Mouse (Mus musculus): ENCODE data around the gene Tnfrsf19. TPM values are rescaled to one million over a fixed set of nuclear protein-coding genes. Genes with fewer than 3 reads are reported as not detected.

Tnfrsf19 gene
- total RNA-seq, 1 experiment: 13.2 TPM

GRCm38 (mm10) chr14:61044316-61044715 is 2.0 kb downstream of the Tnfrsf19 start:
- TF ChIP-seq MAFK (IDR thresholded peaks at IDR 0.05; ENCODE audit: insufficient read depth, low read depth, low read length): no peak
- TF ChIP-seq ZC3H11A (IDR thresholded peaks at IDR 0.05; ENCODE audit: borderline replicate concordance, low read depth, low read length): no peak
- no peak for TF ChIP-seq HCFC1 (IDR thresholded peaks at IDR 0.05; ENCODE audit: borderline replicate concordance, insufficient read depth, low read length)
- no peak for TF ChIP-seq ZNF384 (IDR thresholded peaks at IDR 0.05; ENCODE audit: low read depth, low read length)
- TF ChIP-seq CHD2 (IDR thresholded peaks at IDR 0.05; ENCODE audit: low read depth, low read length): no peak
- Histone ChIP-seq H3K9me3 (ENCODE audit: control insufficient read depth, insufficient read depth, low read depth, low read length) (no peaks in the 10 kb centered on the region), H3K27ac (ENCODE audit: insufficient read depth, low read depth, low read length, poor library complexity, severe bottlenecking) (no peak overlapping the region), H3K9ac (ENCODE audit: insufficient read depth, low read depth, low read length, poor library complexity, severe bottlenecking) (no peak overlapping the region), H3K36me3 (ENCODE audit: control insufficient read depth, insufficient read depth, low read length, poor library complexity, severe bottlenecking) (no peaks in the 10 kb centered on the region), H3K4me1 (ENCODE audit: control insufficient read depth in 2 of 2, insufficient read depth in 2 of 2, low read length in 2 of 2, poor library complexity in 1 of 2) (peaks cover 2 to 7% of the 10 kb centered on the region in 2 experiments; a peak in 3 of 4 replicates), H3K4me3 (ENCODE audit: insufficient read depth in 1 of 2, low read depth in 1 of 2, low read length in 2 of 2, poor library complexity in 1 of 2, severe bottlenecking in 1 of 2) (no peak overlapping the region)
- no peak for DNase-seq (ENCODE audit: low read depth, low spot score)
- in situ Hi-C loops (cut with MboI; ENCODE audit: low sequenced_read_pairs in 2 of 2, unreplicated experiment in 2 of 2): no loop called here

GRCm38 (mm10) chr14:61043511-61044310 is 2.6 kb downstream of the Tnfrsf19 start:
- H3K36me3 ChIP-seq (ENCODE audit: control insufficient read depth, insufficient read depth, low read length, poor library complexity, severe bottlenecking): no peaks in the 10 kb centered on the region
- peaks cover 2 to 7% of the 10 kb centered on the region in 2 experiments; a peak in 3 of 4 replicates for H3K4me1 ChIP-seq (ENCODE audit: control insufficient read depth in 2 of 2, insufficient read depth in 2 of 2, low read length in 2 of 2, poor library complexity in 1 of 2)
- no peak for DNase-seq (ENCODE audit: low read depth, low spot score)
- no peaks in the 10 kb centered on the region for H3K9me3 ChIP-seq (ENCODE audit: control insufficient read depth, insufficient read depth, low read depth, low read length)
- no peak overlapping the region for H3K4me3 ChIP-seq (ENCODE audit: insufficient read depth in 1 of 2, low read depth in 1 of 2, low read length in 2 of 2, poor library complexity in 1 of 2, severe bottlenecking in 1 of 2)
- no peak overlapping the region for H3K27ac ChIP-seq (ENCODE audit: insufficient read depth, low read depth, low read length, poor library complexity, severe bottlenecking)
- TF ChIP-seq CHD2 (IDR thresholded peaks at IDR 0.05; ENCODE audit: low read depth, low read length): no peak
- TF ChIP-seq MAFK (IDR thresholded peaks at IDR 0.05; ENCODE audit: insufficient read depth, low read depth, low read length): no peak
- TF ChIP-seq ZNF384 (IDR thresholded peaks at IDR 0.05; ENCODE audit: low read depth, low read length): no peak
- TF ChIP-seq HCFC1 (IDR thresholded peaks at IDR 0.05; ENCODE audit: borderline replicate concordance, insufficient read depth, low read length): no peak
- TF ChIP-seq ZC3H11A (IDR thresholded peaks at IDR 0.05; ENCODE audit: borderline replicate concordance, low read depth, low read length): no peak
- no peak overlapping the region for H3K9ac ChIP-seq (ENCODE audit: insufficient read depth, low read depth, low read length, poor library complexity, severe bottlenecking)
- in situ Hi-C loops (cut with MboI; ENCODE audit: low sequenced_read_pairs in 2 of 2, unreplicated experiment in 2 of 2): no loop called here

- in situ Hi-C loops (cut with MboI; ENCODE audit: low sequenced_read_pairs in 2 of 2, unreplicated experiment in 2 of 2): no loop called here
- H3K36me3 ChIP-seq (ENCODE audit: control insufficient read depth, insufficient read depth, low read length, poor library complexity, severe bottlenecking): no peaks in the 10 kb centered on the region
- TF ChIP-seq ZNF384 (IDR thresholded peaks at IDR 0.05; ENCODE audit: low read depth, low read length) (no peak), HCFC1 (IDR thresholded peaks at IDR 0.05; ENCODE audit: borderline replicate concordance, insufficient read depth, low read length) (no peak), ZC3H11A (IDR thresholded peaks at IDR 0.05; ENCODE audit: borderline replicate concordance, low read depth, low read length) (no peak), CHD2 (IDR thresholded peaks at IDR 0.05; ENCODE audit: low read depth, low read length) (no peak), MAFK (IDR thresholded peaks at IDR 0.05; ENCODE audit: insufficient read depth, low read depth, low read length) (no peak)
- DNase-seq (ENCODE audit: low read depth, low spot score): no peak
- H3K9ac ChIP-seq (ENCODE audit: insufficient read depth, low read depth, low read length, poor library complexity, severe bottlenecking): no peak overlapping the region
- H3K4me1 ChIP-seq (ENCODE audit: control insufficient read depth in 2 of 2, insufficient read depth in 2 of 2, low read length in 2 of 2, poor library complexity in 1 of 2): peaks cover 2 to 12% of the 10 kb centered on the region in 2 experiments; a peak in 3 of 4 replicates
- H3K27ac ChIP-seq (ENCODE audit: insufficient read depth, low read depth, low read length, poor library complexity, severe bottlenecking): no peak overlapping the region
- H3K4me3 ChIP-seq (ENCODE audit: insufficient read depth in 1 of 2, low read depth in 1 of 2, low read length in 2 of 2, poor library complexity in 1 of 2, severe bottlenecking in 1 of 2): no peak overlapping the region
- H3K9me3 ChIP-seq (ENCODE audit: control insufficient read depth, insufficient read depth, low read depth, low read length): no peaks in the 10 kb centered on the region
Measured at GRCm38 (mm10) chr14:61042291-61042690, 4.0 kb downstream of the Tnfrsf19 start.

DNA sequence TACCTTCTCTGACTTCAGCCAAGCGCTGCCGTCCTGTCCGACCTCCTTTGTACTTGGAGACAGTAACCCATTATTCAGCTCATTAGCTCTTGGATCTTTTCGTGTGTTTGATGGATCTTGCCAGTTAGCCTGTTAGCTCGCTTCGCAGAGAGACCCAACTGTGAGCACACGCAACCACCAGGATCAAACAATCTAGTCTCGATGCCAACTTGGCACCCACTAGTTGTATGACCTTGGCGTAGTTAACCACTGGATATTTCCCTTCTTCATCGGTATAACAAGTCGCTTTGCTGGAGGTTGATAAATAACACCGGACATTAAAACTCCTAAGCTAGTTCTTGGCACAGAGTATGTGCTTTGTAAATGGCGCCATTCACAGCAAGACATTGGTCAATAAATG is 6.1 kb downstream of the Tnfrsf19 start:
- Histone ChIP-seq H3K9ac (ENCODE audit: insufficient read depth, low read depth, low read length, poor library complexity, severe bottlenecking) (no peak overlapping the region), H3K4me3 (ENCODE audit: insufficient read depth in 1 of 2, low read depth in 1 of 2, low read length in 2 of 2, poor library complexity in 1 of 2, severe bottlenecking in 1 of 2) (no peak overlapping the region), H3K9me3 (ENCODE audit: control insufficient read depth, insufficient read depth, low read depth, low read length) (no peaks in the 10 kb centered on the region), H3K36me3 (ENCODE audit: control insufficient read depth, insufficient read depth, low read length, poor library complexity, severe bottlenecking) (no peaks in the 10 kb centered on the region), H3K4me1 (ENCODE audit: control insufficient read depth in 2 of 2, insufficient read depth in 2 of 2, low read length in 2 of 2, poor library complexity in 1 of 2) (peaks cover 2 to 8% of the 10 kb centered on the region in 2 experiments; a peak in 3 of 4 replicates), H3K27ac (ENCODE audit: insufficient read depth, low read depth, low read length, poor library complexity, severe bottlenecking) (no peak overlapping the region)
- no peak for TF ChIP-seq ZNF384 (IDR thresholded peaks at IDR 0.05; ENCODE audit: low read depth, low read length)
- no peak for TF ChIP-seq ZC3H11A (IDR thresholded peaks at IDR 0.05; ENCODE audit: borderline replicate concordance, low read depth, low read length)
- TF ChIP-seq HCFC1 (IDR thresholded peaks at IDR 0.05; ENCODE audit: borderline replicate concordance, insufficient read depth, low read length): no peak
- TF ChIP-seq CHD2 (IDR thresholded peaks at IDR 0.05; ENCODE audit: low read depth, low read length): no peak
- no peak for TF ChIP-seq MAFK (IDR thresholded peaks at IDR 0.05; ENCODE audit: insufficient read depth, low read depth, low read length)
- DNase-seq (ENCODE audit: low read depth, low spot score): no peak
- in situ Hi-C loops (cut with MboI; ENCODE audit: low sequenced_read_pairs in 2 of 2, unreplicated experiment in 2 of 2): no loop called here

All from ES-E14 (cell line).